Mouse (Mus musculus) kidney, postnatal 0 days (tissue): ENCODE measurements around the gene Rnf157. TPM values are rescaled to one million over a fixed set of nuclear protein-coding genes. Genes with fewer than 3 reads are reported as not detected.
A peak's percentile ranks its signal among the peaks of the same experiment; 100 is the strongest.

Experiments used
- ATAC-seq: fragments of 200-750 bp; cut with Nextera tagmentation; replicated peaks from 2 replicates; pipeline ENCODE4 v1.8.0; 2017; ENCODE audit warnings: low read depth, moderate number of reproducible peaks, moderate TSS enrichment, moderate library complexity; ENCODE audit not compliant: low FRiP score
- DNase-seq: peaks from one replicate; pipeline ENCODE4 v3.0.0-alpha.2; 2016; ENCODE audit warnings: low spot score
- H3K27ac ChIP-seq: fragments of 300-500 bp; sonication (generic); 2 replicates; pipeline ENCODE4 v1.5.1; 2014; ENCODE audit warnings: mild to moderate bottlenecking
- H3K27me3 ChIP-seq: fragments of 300-500 bp; sonication (generic); 2 replicates; pipeline ENCODE4 v1.6.1; 2014; ENCODE audit warnings: low read length, mixed read lengths; ENCODE audit not compliant: insufficient read depth
- H3K36me3 ChIP-seq: fragments of 300-500 bp; sonication (generic); 2 replicates; pipeline ENCODE4 v1.6.1; 2014; ENCODE audit warnings: low read length, mixed read lengths; ENCODE audit not compliant: insufficient read depth
- H3K4me1 ChIP-seq: fragments of 300-500 bp; sonication (generic); replicated peaks from 2 replicates; pipeline ENCODE4 v1.6.1; 2014; ENCODE audit warnings: antibody characterized with exemption, low read length, mixed read lengths; ENCODE audit not compliant: insufficient read depth
- H3K4me2 ChIP-seq: fragments of 300-500 bp; sonication (generic); 2 replicates; pipeline ENCODE4 v1.6.1; 2014; ENCODE audit warnings: mild to moderate bottlenecking, low read length, moderate library complexity, mixed read lengths
- H3K4me3 ChIP-seq: fragments of 300-500 bp; sonication (generic); replicated peaks from 2 replicates; pipeline ENCODE4 v1.5.1; 2014; ENCODE audit warnings: low read depth, low read length
- H3K9ac ChIP-seq: fragments of 300-500 bp; sonication (generic); 2 replicates; pipeline ENCODE4 v1.6.1; 2014; ENCODE audit warnings: low read depth, low read length
- H3K9me3 ChIP-seq: fragments of 300-500 bp; sonication (generic); replicated peaks from 2 replicates; pipeline ENCODE4 v1.6.1; 2016; ENCODE audit warnings: low read length, inconsistent platforms, mixed read lengths
- CTCF ChIP-seq: IDR thresholded peaks from 2 replicates; pipeline ENCODE4 v1.5.1; 2016; ENCODE audit warnings: antibody characterized with exemption, low read depth, mild to moderate bottlenecking, moderate library complexity
- WGBS: fragments of 180-500 bp; shearing (Covaris S2); extraction: QIAGEN DNeasy Blood & Tissue Kit; methylation state at CpG from one replicate; pipeline ENCODE4 v1.1.7; 2014; 5-methylcytosine and 5-hydroxymethylcytosine counted together
- polyA plus RNA-seq: library from polyadenylated mRNA; unstranded; fragments of >200 nt; fragmentation: Nextera tagmentation; extraction: Ambion mirVana; gene quantifications from 2 replicates; pipeline ENCODE4 v1.2.1, GENCODE M21; 2015

Rnf157 gene
- polyA plus RNA-seq, 1 experiment from 2014 or later: 8.1 TPM

DNA sequence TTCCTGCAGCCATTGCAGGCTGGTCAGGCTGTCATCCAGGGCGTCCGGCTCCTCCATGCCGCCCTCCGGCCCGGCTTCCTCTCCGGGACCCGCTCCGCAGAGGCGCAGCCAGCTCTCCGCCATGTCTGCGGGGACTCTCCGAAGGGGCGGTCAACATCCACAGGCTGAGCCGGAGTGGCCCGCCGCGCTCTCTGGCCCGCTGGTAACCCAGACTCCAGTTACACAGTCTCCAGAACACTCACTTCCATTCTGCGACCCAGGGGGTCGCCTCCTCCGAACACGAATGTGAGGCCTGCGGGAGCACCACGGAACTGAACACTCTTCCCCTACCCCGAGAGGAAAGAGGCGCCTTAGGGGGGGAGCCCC is 78.4 kb downstream of the Rnf157 start:
- Histone ChIP-seq H3K4me1 (peaks cover 39% of the 10 kb centered on the region), H3K4me3 (peak overlapping the region; percentile 46), H3K27me3 (peaks cover 10% of the 10 kb centered on the region; the same call in 1 of the 2 replicates), H3K27ac (peak overlapping the region; percentile 50), H3K36me3 (no peaks in the 10 kb centered on the region), H3K9me3 (no peaks in the 10 kb centered on the region), H3K9ac (peak overlapping the region; percentile 35; the same call in 1 of the 2 replicates), H3K4me2 (peak overlapping the region; percentile 86)
- DNase-seq (no peak), ATAC-seq (no peak)
- TF ChIP-seq CTCF: no peak
- WGBS: 15% methylated on average over 26 of the region's 26 CpGs

GRCm38 (mm10) chr11:116333526-116334416 is 79.1 kb downstream of the Rnf157 start:
- DNase-seq (no peak), ATAC-seq (peak; percentile 42)
- Histone ChIP-seq H3K4me1 (peaks cover 42% of the 10 kb centered on the region), H3K9ac (no peak overlapping the region), H3K4me3 (peak overlapping the region; percentile 46), H3K27me3 (peaks cover 10% of the 10 kb centered on the region; the same call in 1 of the 2 replicates), H3K9me3 (no peaks in the 10 kb centered on the region), H3K4me2 (peak overlapping the region; percentile 86), H3K36me3 (no peaks in the 10 kb centered on the region), H3K27ac (peak overlapping the region; percentile 77)
- 0 out of 2 replicates have a peak, but pooled peaks have one; percentile 4 for TF ChIP-seq CTCF
- 22% methylated on average over 31 of the region's 31 CpGs for WGBS

- H3K27ac ChIP-seq: peak overlapping the region; percentile 77
- no peaks in the 10 kb centered on the region for H3K36me3 ChIP-seq
- H3K9ac ChIP-seq: no peak overlapping the region
- no peak overlapping the region for H3K4me2 ChIP-seq
- WGBS: 64% methylated on average over 3 of the region's 3 CpGs
- DNase-seq (no peak), ATAC-seq (no peak)
- no peaks in the 10 kb centered on the region for H3K9me3 ChIP-seq
- no peak overlapping the region for H3K4me3 ChIP-seq
- H3K4me1 ChIP-seq: peaks cover 42% of the 10 kb centered on the region
- peaks cover 10% of the 10 kb centered on the region; the same call in 1 of the 2 replicates for H3K27me3 ChIP-seq
- TF ChIP-seq CTCF: no peak
Measured at GRCm38 (mm10) chr11:116332983-116333270, 79.9 kb downstream of the Rnf157 start.

DNA sequence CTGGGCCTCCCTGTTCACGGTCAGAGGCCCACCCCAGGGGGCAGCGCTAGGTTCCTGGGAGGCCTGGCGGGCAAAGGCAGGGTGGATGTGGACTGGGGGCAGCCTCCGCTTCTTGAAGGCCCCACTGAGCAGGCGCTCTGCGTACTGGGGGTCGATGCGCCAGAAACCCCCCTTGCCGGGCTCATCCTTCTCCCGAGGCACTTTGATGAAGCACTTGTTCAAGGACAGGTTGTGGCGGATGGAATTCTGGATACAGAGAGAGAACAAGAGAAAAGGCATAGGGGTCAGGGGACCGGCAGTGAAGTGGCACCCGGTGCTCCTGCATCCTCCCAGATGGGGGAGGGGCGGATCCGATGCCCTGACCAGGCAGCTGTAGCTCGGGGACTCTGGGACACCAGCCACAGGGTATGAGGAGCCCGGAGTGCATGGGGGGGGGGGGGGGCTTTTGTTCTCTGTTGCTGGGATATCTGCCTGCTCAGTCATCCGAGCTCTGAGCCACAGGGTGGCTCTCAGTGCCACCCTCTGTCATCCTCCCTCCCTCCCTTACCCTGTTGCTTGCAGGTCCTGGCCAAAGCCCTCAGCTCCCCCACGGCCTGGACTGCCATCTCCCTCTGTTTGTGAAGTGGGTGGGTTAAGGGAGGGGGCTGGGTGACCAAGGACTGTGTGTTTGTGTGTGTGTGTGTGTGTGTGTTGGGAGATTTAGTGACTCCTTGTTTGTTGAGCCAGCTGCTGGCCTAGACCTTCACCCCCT is 80.4 kb downstream of the Rnf157 start:
- TF ChIP-seq CTCF: no peak
- Histone ChIP-seq H3K4me3 (no peak overlapping the region), H3K9ac (0 out of 2 replicates have a peak overlapping the region, but pooled peaks have one; percentile 13), H3K27ac (peak overlapping the region; percentile 77), H3K27me3 (peaks cover 10% of the 10 kb centered on the region; the same call in 1 of the 2 replicates), H3K36me3 (no peaks in the 10 kb centered on the region), H3K9me3 (no peaks in the 10 kb centered on the region), H3K4me2 (0 out of 2 replicates have a peak overlapping the region, but pooled peaks have one; percentile 10), H3K4me1 (peaks cover 42% of the 10 kb centered on the region)
- DNase-seq: peak; percentile 58
- 44% methylated on average over 19 of the region's 19 CpGs for WGBS
- peak; percentile 19 for ATAC-seq

GRCm38 (mm10) chr11:116330211-116330518 is 82.7 kb downstream of the Rnf157 start:
- peak overlapping the region; percentile 64 for H3K27ac ChIP-seq
- no peak overlapping the region for H3K4me2 ChIP-seq
- H3K4me3 ChIP-seq: no peak overlapping the region
- H3K36me3 ChIP-seq: no peaks in the 10 kb centered on the region
- ATAC-seq: no peak
- peaks cover 38% of the 10 kb centered on the region for H3K4me1 ChIP-seq
- WGBS: 59% methylated on average over 7 of the region's 7 CpGs
- no peak for DNase-seq
- H3K27me3 ChIP-seq: peaks cover 10% of the 10 kb centered on the region; the same call in 1 of the 2 replicates
- TF ChIP-seq CTCF: no peak
- no peaks in the 10 kb centered on the region for H3K9me3 ChIP-seq
- no peak overlapping the region for H3K9ac ChIP-seq
